Mouse (Mus musculus) spleen, adult 18-20 months (tissue): Measurements from ENCODE around the gene Scgb1c1.

Experiments
- DNase-seq, 2 experiments: peaks; one replicate each; pipeline ENCODE4 v3.0.0; 2022; ENCODE audit warnings: mixed read lengths in 2 of 2

The Scgb1c1 gene

GRCm38 (mm10) chr7:140844905-140845665 lies at the start of gene Scgb1c1:
Gene Scgb1c1, plus strand, starts transcription at chr7:140845547.
- DNase-seq: peak; percentile 73 to 93

- no peak for DNase-seq
Measured at GRCm38 (mm10) chr7:140797619-140798018, 47.7 kb upstream of the Scgb1c1 start.

- no peak for DNase-seq
Measured at GRCm38 (mm10) chr7:140798212-140798611, 47.1 kb upstream of the Scgb1c1 start.

- DNase-seq: no peak
Measured at GRCm38 (mm10) chr7:140802629-140803028, 42.7 kb upstream of the Scgb1c1 start.

GRCm38 (mm10) chr7:140805704-140806103 lies 39.6 kb upstream of the Scgb1c1 start:
- peak in 1 of 2 experiments; percentile 11 for DNase-seq

- DNase-seq: no peak
Measured at GRCm38 (mm10) chr7:140810496-140810895, 34.9 kb upstream of the Scgb1c1 start.

- no peak for DNase-seq
Measured at GRCm38 (mm10) chr7:140811714-140812113, 33.6 kb upstream of the Scgb1c1 start.

- DNase-seq: no peak
Measured at GRCm38 (mm10) chr7:140812850-140813249, 32.5 kb upstream of the Scgb1c1 start.

GRCm38 (mm10) chr7:140820173-140820572 lies 25.2 kb upstream of the Scgb1c1 start:
- no peak for DNase-seq

GRCm38 (mm10) chr7:140821305-140821652 lies 24.1 kb upstream of the Scgb1c1 start:
- DNase-seq: no peak

GRCm38 (mm10) chr7:140821653-140822329 lies 23.6 kb upstream of the Scgb1c1 start, which contains the start of gene Zfp941:
Gene Zfp941, minus strand, starts transcription at chr7:140822178.
- DNase-seq: no peak

- no peak for DNase-seq
Measured at GRCm38 (mm10) chr7:140822731-140823130, 22.6 kb upstream of the Scgb1c1 start.

- DNase-seq: no peak
Measured at GRCm38 (mm10) chr7:140828171-140828881, 17.0 kb upstream of the Scgb1c1 start.

- no peak for DNase-seq
Measured at GRCm38 (mm10) chr7:140831447-140831846, 13.9 kb upstream of the Scgb1c1 start.

- DNase-seq: no peak
Measured at GRCm38 (mm10) chr7:140833341-140833740, 12.0 kb upstream of the Scgb1c1 start.

- DNase-seq: no peak
Measured at GRCm38 (mm10) chr7:140834968-140835757, 10.2 kb upstream of the Scgb1c1 start, which contains the start of gene Urah. Gene Urah, plus strand, starts transcription at chr7:140835018.

GRCm38 (mm10) chr7:140835758-140836087 lies 9.6 kb upstream of the Scgb1c1 start:
- no peak for DNase-seq

- no peak for DNase-seq
Measured at GRCm38 (mm10) chr7:140836243-140837115, 8.9 kb upstream of the Scgb1c1 start.

GRCm38 (mm10) chr7:140839556-140839955 lies 5.8 kb upstream of the Scgb1c1 start:
- no peak for DNase-seq

- DNase-seq: no peak
Measured at GRCm38 (mm10) chr7:140840750-140841735, 4.3 kb upstream of the Scgb1c1 start.
